Mouse (Mus musculus): ENCODE data around the gene Rora.

Rora gene

DNA sequence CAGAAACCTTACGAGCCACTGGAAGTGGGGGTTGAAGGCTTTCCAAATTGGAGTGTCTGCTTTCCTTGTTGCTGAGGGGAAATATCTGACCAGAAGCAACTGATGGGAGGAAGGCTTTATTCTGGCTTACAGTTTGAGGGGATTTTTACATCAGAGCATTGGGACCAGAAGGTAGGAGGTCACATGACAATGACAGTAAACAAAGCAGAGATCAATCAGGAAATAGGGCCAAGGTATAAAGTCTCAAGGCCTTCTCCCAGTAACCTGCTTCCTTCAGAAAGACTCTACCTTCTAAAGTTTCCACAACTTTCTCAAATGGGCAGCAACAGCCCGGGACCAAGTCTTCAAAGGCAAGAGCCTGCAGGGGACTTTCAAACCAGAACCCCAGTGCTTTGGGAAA is 34.6 kb downstream of the Rora start:
- DNase-seq (ENCODE audit: low read depth, low spot score), result no peak

DNA sequence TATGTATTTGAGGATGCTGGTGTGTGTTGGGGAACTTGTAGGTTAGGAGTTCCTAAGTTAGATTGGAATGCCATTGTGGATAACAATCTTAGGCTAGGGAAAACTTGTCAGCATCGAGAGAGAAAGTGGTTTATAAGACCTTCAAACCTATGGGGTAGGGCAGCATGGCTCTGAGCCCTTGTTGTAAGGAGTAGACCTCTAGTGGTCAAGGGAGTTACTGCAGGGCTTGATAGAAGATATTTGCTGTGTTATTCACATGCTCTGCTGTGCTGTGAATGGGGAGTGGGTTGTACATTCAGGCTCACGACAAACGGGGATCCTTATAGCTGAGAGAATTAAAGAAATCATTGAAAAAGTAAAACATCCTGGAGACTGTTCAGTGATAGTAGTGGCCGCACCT is 35.8 kb downstream of the Rora start:
- DNase-seq (ENCODE audit: low read depth, low spot score), result peak; percentile 36

DNA sequence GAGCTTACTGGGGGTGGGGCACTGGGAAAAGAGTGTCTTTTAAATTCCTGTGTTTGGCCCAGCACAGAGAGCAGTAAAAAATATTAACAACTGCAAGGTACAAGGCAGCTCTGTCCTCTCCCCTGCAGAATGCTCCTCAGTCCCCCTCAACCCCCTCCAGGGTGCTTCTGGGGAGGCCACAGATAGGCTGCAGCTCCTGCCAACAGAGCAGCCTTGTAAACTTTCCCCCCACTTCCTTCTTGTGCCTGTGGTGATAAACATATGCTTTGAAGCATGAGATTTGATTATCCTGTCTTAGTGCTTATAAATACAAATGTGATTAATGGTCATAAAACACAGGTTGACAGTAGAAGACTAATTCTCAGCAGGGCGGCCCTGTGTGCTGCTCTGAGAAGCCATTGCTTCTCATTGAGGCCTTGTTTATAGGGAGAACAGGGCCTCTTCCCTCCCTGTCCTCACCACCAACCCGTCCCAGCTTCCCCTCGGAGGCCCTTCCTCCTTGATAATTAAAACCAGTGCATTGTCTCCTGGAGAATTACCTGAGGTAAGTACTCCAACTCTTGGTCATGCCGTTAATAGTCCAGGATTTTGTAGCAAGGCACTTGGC is 41.4 kb downstream of the Rora start:
- DNase-seq (ENCODE audit: low read depth, low spot score), result no peak

DNA sequence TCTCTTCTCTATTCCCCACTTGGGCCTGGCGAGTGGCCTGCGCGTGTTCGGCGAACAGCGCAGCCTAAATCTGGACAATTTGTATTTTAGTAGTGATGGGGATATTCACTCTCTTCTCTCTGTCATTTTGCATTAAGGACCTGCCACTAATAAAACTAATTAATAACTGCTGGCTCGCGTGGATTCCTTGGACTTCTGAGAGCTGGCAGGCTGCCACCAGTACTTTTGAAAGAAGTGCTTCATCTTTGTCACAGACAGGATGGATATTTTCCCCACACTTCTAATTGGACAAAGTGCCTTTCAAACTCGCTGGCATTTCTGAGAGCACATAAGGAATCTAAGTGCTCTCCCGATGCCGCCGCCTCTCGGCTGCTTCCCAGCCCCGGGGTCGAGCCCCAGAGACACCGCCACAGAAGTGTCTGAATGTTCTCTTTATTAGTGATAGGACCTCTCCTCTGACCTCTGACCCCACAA is 41.9 kb downstream of the Rora start:
- DNase-seq (ENCODE audit: low read depth, low spot score), result no peak

DNA sequence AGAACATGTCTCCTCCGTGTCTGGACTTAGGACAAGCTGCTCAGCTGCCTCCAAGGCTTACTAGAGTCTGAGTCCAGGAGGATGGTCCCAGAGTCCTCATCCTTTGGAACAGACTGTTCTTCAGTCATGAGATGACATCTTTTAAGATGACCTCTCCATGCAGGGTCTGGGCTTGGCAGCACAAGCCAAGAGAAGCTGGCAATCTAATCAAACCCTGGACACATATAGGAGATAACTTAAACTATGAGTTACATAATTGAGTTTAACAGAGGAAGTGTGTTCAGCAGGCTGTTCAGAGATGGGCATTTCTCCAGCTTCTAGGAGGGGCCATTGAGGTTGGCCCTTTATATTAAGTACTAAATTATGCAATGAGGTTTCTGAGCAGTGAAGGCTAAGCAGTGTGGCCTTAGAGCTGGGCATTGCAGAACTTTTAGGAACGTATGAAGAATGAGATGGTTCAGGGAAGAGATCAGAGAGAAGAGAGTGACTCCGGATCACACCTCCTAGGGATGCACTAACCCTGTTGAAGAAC is 42.9 kb downstream of the Rora start:
- DNase-seq (ENCODE audit: low read depth, low spot score), result no peak

DNA sequence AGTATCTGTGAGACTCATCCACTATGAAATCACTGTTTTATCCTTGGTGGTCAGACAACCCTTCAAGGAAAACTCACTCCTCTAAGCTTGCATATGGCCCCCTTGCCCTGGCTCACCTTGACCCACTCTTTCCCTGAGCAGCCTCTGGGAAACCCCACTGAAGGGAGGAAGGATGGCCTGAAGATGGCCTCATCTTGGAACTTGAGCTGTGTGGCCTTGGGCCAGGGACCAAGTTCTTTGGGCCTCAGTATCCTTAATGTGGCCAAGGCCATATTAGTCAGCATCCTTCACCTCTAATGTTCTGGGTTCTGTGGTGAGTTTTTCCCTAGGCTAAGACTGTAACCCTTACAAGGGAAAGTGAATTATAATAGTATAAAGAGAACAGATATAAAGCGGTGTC is 45.8 kb downstream of the Rora start:
- DNase-seq (ENCODE audit: low read depth, low spot score), result no peak

DNA sequence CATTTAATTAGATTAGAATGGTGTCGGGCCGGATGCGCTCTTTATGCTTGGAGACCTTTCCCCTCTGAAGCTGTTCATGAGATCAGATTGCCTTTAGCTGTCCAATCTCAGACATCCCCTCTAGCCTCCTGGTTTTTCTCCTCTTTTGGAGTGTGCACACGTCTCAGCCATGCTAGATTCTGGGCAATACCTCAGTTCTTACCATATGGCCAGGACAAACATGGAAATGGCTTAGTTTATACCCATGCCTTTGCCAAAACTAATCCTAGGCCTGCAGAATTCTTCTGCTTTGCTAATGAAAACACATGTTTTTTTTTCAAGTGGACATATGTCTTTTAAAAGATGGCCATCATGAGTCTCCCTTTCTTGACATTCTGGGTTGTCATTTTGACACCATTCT is 46.3 kb downstream of the Rora start:
- DNase-seq (ENCODE audit: low read depth, low spot score), result no peak

DNA sequence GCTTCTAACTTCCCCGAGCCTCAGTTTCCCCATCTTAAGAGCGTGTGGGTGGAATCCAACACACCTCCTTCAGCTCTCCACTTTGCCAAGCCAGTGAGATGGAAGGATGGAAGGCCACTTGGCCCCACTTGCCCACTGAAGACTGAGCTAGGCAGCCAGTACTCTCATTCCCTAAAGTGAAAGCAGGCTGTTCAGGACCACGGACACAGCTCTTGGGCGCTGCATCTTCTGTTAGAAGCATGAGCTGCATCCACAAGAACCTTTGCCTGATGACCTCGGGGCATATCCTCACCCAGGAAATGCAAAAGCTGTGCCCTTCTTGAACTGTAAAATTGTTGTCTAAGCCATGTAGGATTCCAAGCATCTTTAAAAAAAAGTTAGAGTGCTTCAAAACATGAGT is 54.0 kb downstream of the Rora start:
- no peak for DNase-seq (ENCODE audit: low read depth, low spot score)

DNA sequence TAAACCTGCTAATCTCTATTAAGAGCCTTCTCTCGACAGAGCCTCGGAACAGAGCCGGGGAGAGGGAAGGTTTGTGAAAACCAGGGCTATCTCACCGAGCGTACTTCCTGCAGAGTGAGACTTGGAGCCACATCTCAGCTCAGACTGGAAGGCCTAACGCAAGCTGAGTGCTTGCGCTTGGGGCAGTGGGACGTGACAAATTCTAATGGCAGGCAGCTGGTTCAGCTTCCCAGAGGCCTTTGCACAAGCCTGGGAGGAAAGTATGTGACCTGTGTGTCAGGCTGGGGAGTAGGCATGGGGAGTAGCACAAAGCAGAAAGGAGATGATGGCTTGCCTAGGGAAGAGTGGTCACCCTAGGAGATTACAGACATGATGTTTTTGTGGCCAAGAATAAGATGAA is 55.6 kb downstream of the Rora start:
- DNase-seq (ENCODE audit: low read depth, low spot score), result no peak

DNA sequence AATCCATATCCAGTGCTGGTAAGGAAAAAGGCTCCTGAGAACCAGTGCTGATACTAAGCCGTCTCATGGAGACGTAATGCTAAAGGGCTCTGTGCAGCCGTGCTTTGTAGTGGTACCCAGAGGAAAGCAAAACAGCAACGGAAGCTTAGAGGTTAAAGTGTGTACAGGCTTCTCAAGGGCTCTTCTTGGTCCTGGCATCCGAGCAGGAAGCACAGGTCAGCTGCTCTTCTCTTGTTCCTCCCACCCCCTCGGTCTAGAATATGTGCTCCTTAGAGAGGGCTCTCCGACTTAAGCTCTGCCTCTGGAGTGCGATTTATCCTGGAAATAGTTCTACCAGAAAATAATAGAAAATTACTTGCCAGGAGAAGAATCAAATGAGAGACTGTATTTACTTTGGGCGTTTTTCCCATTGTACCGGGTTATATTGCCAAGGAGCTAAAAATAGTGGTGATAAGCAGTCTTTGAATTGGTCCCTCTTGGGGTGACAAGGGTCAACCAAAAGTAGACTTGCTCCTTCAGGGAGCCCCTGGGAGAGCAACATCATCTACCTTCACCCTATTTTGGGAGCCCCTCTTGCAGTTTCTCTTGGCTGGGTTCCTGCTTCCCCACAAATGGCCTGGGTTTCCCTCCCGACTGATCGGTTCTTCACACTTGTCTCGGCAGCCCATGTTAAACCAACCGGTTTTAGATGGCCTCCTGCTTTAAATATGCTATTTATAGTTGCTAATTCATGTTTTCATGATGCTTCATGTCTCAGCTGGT is 57.5 kb downstream of the Rora start:
- DNase-seq (ENCODE audit: low read depth, low spot score), result no peak

DNA sequence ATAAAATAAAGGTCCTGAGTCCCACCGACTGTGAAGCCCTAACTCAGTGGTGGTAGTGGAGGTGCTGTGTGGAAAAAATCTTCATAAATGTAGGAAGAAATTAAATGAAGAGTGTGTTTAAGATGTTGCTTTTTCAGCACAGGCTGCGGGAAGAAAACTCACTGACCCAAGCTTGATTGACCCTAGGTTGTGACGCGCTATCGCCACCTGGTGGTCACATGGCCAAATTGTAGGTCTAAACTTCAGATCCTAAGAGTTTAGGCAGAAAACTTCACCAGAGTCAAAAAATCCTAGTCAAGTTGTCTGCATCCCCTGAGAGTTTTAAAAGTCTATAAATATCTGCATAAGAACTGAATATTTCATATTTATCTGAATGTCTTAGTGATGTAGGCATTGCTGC is 63.4 kb downstream of the Rora start:
- DNase-seq (ENCODE audit: low read depth, low spot score), result peak; percentile 29

DNA sequence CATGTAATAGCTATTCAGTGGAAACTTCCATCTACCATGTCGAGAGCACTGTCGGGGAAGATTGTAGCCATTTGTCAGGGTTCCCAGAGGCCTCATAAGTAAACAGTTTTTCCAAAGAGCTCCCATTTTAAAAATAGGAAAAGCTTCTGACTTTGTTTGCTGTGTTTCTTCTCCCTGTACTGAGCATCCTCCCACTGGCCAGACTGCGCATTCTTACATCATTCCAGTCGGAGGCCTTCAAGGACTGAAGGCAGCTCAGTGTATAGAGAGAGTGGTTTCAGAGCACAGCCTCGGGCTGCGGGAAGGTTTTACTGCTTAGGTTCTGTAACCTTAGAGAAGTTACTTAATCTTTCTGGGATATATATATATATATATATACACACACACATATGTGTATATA is 64.8 kb downstream of the Rora start:
- DNase-seq (ENCODE audit: low read depth, low spot score), result no peak

DNA sequence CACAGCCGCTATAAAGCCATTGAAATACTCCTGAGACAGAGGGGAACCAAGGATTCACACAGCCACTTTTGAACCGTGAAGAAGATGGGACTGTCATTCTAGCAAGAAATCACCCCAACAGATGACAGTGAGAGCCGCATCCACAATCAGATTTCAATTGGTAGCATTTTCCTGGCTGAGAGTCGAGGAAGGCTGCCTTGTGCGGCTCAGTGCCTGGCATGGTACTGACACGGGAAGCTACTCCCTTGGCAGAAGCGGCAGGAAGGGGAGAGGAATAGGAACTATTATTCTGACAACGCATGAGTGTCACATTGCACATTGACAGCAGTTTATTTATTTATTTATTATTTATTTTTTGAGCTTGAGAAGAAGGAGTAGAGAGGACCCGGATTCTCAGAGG is 65.7 kb downstream of the Rora start:
- DNase-seq (ENCODE audit: low read depth, low spot score), result no peak

DNA sequence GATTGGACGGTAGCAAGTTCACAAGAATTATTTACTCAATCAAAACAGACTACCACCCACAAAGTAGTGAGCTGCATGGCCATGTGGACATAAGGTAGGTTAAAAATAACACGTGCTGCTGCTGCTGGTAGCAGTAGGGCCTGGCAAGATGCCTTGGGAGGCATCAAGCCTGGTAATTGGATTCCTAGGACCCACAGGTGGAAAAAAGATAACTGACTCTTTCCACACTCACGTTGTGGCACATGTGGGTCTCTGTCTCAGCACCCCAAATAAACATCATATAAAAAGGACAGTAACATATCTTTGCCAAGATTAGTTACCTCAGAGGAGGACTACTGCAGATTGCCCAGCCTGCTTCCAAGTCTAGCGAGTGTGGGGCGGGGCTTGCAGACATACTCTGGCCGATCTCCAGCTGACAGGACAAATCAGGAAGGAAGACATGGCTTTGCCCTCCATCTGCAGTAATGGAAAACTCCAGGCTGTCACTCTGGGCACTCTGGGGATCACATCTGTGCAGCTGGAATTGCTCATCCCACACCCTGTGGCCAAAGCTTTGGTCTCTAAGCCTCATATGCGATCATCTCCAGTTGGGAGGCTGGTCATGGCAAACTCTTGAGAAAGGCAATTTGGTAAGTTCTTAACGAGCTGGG is 71.2 kb downstream of the Rora start:
- DNase-seq (ENCODE audit: low read depth, low spot score), result no peak

DNA sequence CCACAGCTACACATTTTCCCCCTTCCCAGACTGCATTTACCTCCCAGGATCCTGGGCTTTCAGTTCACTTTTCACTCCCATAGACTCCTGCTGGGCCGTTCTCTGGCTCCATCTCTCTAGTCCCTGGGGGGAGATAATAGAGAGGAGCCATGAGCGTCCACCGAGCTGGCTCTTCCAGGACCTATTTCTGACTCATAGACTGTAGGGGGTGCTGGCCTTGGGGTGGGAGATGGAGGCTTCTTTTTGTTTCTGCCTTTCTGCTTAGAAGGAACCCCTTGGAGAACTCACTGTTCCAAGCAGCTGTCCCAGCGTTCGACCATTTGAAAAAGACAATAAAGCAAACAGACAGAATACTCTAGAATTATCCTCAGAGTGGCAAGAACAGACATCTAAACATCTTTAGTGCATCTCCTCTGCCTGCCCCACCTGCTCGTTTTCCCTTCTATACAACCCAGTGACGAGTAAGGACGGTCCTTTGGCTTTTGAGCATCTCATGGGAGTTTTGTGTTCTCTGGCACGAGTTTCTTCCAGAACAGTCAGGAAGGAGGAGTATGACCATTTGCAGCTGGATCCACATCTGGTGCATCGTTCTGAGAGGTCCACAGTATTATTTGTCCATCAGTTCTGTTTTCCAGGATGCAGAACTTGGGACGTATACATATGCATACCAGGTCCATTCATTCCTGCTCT is 73.7 kb downstream of the Rora start:
- no peak for DNase-seq (ENCODE audit: low read depth, low spot score)

DNA sequence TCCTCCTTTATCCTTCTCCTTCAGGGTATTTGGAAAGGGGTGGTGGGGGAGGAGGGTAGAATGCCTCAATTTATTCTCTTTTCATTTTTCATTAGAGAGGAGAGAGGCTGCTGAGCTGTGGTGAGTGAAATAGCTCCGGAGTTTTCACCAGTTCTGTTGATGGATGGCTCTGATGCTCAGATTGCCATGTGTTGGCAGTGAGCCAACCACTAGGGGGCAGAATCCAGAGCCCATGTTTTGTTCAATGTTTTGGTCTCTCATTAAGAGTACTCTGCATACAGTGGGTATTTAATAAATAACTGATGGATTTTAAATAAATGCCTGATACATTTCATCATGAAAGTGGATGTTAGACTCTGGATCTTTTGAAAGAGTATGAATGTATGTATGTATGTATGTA is 77.9 kb downstream of the Rora start:
- DNase-seq (ENCODE audit: low read depth, low spot score), result no peak

DNA sequence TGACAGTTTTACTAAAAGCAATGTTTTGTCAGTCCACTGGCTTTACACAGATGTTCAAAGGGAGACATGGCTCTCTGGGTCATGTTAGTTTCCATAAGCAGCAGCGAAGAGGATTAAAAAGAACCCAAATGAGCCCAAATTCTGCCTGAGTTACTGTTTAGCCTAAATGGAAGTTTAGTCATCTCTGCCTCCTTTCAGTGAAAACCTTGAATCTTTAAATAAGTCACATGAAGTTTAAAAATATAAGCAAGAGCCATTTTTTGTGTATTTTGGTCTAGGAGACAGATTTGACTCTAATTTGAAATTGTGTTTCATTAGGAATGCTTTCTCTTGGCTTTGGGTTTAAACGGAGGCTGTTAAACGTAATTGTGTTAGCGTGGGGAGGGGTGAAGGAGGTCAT is 79.3 kb downstream of the Rora start:
- no peak for DNase-seq (ENCODE audit: low read depth, low spot score)

DNA sequence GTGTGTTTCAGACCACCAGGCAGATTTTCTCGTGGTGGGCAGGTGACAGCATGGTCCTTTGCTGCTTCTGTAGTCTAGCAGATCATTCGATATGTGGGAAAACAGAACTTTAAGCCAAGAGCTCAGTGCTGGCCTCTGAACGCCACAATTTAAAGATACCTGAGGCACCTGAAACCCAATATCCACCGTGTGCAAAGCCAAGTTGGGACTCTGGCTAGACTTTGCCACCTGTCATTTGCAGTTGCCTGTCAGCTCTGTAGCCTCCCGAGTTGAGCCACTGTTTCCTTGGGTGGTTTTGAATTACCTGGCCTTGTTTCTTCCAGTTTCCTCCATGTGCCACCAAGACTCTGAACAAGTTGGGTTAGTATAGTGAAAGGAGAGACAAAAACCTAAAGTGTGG is 82.3 kb downstream of the Rora start:
- no peak for DNase-seq (ENCODE audit: low read depth, low spot score)

DNA sequence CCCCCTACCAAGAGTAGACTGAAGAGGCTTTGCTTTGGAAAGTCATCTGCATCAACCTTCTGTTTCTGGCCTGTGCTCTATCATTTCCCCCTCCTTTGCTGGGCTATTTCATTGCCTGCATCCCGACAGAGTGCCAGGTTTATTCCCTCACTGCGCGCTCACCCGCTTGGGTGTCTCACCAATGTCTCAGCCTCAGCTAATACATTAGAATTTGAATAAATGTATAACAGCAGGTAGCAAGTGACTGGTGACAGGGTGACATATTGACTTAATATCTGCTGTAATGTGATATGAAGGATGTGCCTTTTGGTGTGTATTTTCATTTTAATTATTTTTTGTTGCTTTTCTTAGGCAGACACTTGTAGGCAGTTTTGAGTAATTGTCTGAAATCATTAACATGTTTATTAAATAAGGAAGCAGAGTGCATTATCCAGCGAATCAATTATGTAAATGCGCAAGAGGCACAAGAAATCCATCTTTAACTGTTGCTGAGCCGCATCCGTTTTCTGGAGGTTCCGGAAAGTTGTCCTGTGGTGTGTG is 83.7 kb downstream of the Rora start:
- DNase-seq (ENCODE audit: low read depth, low spot score), result no peak

DNA sequence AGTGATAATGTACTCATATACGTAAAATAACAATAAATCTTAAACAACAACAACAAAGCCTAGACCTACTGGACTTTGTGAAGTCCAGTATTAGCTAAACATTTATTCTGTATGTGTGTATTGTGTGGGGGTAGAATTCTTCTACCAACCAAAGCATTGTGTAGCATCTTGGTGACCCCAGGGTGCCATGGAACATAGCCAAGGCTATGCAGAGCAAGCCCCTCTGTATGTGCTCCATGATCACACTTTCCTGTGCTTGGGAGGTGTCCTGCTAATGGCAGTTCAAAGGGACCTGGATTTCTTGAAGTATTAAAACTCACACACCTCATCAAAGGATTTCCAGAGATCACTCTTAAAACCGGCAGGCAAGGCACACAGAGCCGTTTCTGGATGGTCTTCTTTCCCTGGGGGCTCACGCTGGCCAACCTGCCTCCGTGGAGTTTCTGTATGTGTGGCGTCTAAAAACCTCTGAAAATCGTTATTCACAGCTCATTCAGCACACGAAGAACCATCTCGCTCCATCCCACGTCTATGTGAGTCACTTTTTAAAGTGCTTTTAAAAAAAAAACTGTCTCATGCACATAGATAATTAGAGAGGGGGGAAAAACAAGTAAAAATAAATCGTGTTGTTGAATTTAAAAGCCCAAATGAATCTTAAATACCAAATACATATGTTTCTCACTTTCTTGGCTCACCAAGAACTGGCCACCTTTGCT is 92.5 kb downstream of the Rora start:
- DNase-seq (ENCODE audit: low read depth, low spot score), result no peak

DNA sequence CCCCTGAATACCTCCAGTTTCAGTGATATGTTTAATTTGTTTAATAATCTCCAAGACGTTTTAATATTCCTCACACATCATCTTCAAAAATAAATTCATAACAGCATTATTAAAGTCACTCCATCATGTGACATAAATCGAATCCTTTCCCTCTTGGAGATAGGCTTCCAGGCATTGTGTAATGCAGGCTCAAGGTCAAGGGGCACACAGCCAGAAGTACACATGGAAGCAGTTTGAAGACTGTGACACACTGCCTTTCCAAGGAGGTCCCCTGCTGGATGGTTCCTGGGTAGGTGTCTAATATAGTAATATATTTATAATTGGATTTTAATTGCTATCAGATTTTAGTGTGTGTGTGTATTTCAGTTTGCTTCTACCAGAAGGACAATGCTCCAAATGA is 103.4 kb downstream of the Rora start:
- DNase-seq (ENCODE audit: low read depth, low spot score), result no peak
